Mouse (Mus musculus) lung, embryonic 14.5 days (tissue): ENCODE measurements at regions not wholly inside any gene's neighbourhood (a gene's known extent, or its start where the extent isn't known, plus 50 kb on each side); places are given as distances from the start of the nearest gene placed in this dataset.
A peak's percentile ranks its signal among the peaks of the same experiment; 100 is the strongest.

Experiments
- ATAC-seq: fragments of 200-750 bp; cut with Nextera tagmentation; 2 replicates; pipeline ENCODE4 v1.8.0; 2017; ENCODE audit warnings: mild to moderate bottlenecking, moderate TSS enrichment, moderate library complexity; ENCODE audit not compliant: insufficient read depth
- DNase-seq: peaks from one replicate; pipeline ENCODE4 v3.0.0-alpha.2; 2015
- H3K27ac ChIP-seq: fragments of 300-500 bp; sonication (generic); 2 replicates; pipeline ENCODE4 v1.5.1; 2014; ENCODE audit warnings: low read depth, mild to moderate bottlenecking, moderate library complexity
- H3K27me3 ChIP-seq: fragments of 300-500 bp; sonication (generic); 2 replicates; pipeline ENCODE4 v1.6.1; 2014; ENCODE audit warnings: low read length, control low read depth; ENCODE audit not compliant: insufficient read depth
- H3K36me3 ChIP-seq: fragments of 300-500 bp; sonication (generic); 2 replicates; pipeline ENCODE4 v1.6.1; 2014; ENCODE audit warnings: control low read depth; ENCODE audit not compliant: insufficient read depth
- H3K4me1 ChIP-seq: fragments of 300-500 bp; sonication (generic); 2 replicates; pipeline ENCODE4 v1.6.1; 2014; ENCODE audit warnings: antibody characterized with exemption, control low read depth; ENCODE audit not compliant: insufficient read depth
- H3K4me2 ChIP-seq: fragments of 300-500 bp; sonication (generic); 2 replicates; pipeline ENCODE4 v1.6.1; 2014; ENCODE audit warnings: mild to moderate bottlenecking
- H3K4me3 ChIP-seq: fragments of 300-500 bp; sonication (generic); 2 replicates; pipeline ENCODE4 v1.5.1; 2014; ENCODE audit warnings: low read depth, low read length
- H3K9ac ChIP-seq: fragments of 300-500 bp; sonication (generic); 2 replicates; pipeline ENCODE4 v1.6.1; 2014
- H3K9me3 ChIP-seq: fragments of 300-500 bp; sonication (generic); 2 replicates; pipeline ENCODE4 v1.6.1; 2016; ENCODE audit warnings: low read depth, low read length, control low read depth
- CTCF ChIP-seq: IDR thresholded peaks from 2 replicates; pipeline ENCODE4 v1.5.1; 2016; ENCODE audit warnings: antibody characterized with exemption, low read depth
- WGBS: fragments of 180-500 bp; shearing (Covaris S2); extraction: QIAGEN DNeasy Blood & Tissue Kit; methylation state at CpG from one replicate; pipeline ENCODE4 v1.1.7; 2014; 5-methylcytosine and 5-hydroxymethylcytosine counted together

GRCm38 (mm10) chr13:99742507-99742906 lies 158.4 kb downstream of the Cartpt start:
- Histone ChIP-seq H3K27ac (no peak overlapping the region), H3K4me1 (no peaks in the 10 kb centered on the region), H3K9ac (no peak overlapping the region), H3K36me3 (no peaks in the 10 kb centered on the region), H3K4me2 (no peak overlapping the region), H3K27me3 (no peaks in the 10 kb centered on the region), H3K4me3 (no peak overlapping the region), H3K9me3 (no peaks in the 10 kb centered on the region)
- DNase-seq (peak; percentile 15), ATAC-seq (no peak)
- 70% methylated on average over 2 of the region's 2 CpGs for WGBS
- no peak for TF ChIP-seq CTCF

GRCm38 (mm10) chr13:99741981-99742380 lies 158.9 kb downstream of the Cartpt start:
- 43% methylated on average over 2 of the region's 2 CpGs for WGBS
- no peaks in the 10 kb centered on the region for H3K9me3 ChIP-seq
- no peak for TF ChIP-seq CTCF
- H3K27me3 ChIP-seq, result no peaks in the 10 kb centered on the region
- H3K4me3 ChIP-seq, result no peak overlapping the region
- DNase-seq (peak; percentile 30), ATAC-seq (no peak)
- H3K36me3 ChIP-seq, result no peaks in the 10 kb centered on the region
- H3K27ac ChIP-seq, result no peak overlapping the region
- no peak overlapping the region for H3K9ac ChIP-seq
- no peaks in the 10 kb centered on the region for H3K4me1 ChIP-seq
- no peak overlapping the region for H3K4me2 ChIP-seq

GRCm38 (mm10) chr13:99739420-99739819 lies 161.5 kb downstream of the Cartpt start:
- TF ChIP-seq CTCF, result no peak
- Histone ChIP-seq H3K9ac (no peak overlapping the region), H3K4me1 (no peaks in the 10 kb centered on the region), H3K27ac (no peak overlapping the region), H3K36me3 (no peaks in the 10 kb centered on the region), H3K4me2 (no peak overlapping the region), H3K9me3 (no peaks in the 10 kb centered on the region), H3K27me3 (no peaks in the 10 kb centered on the region), H3K4me3 (no peak overlapping the region)
- no peak for DNase-seq
- no peak for ATAC-seq
- WGBS, result 63% methylated on average over 1 of the region's 1 CpGs

GRCm38 (mm10) chr13:99737271-99737670 lies 163.6 kb downstream of the Cartpt start:
- H3K4me2 ChIP-seq, result no peak overlapping the region
- H3K27ac ChIP-seq, result no peak overlapping the region
- TF ChIP-seq CTCF, result no peak
- no peaks in the 10 kb centered on the region for H3K36me3 ChIP-seq
- H3K27me3 ChIP-seq, result no peaks in the 10 kb centered on the region
- no peak for ATAC-seq
- no peaks in the 10 kb centered on the region for H3K4me1 ChIP-seq
- 68% methylated on average over 3 of the region's 3 CpGs for WGBS
- H3K9ac ChIP-seq, result no peak overlapping the region
- no peak overlapping the region for H3K4me3 ChIP-seq
- H3K9me3 ChIP-seq, result no peaks in the 10 kb centered on the region
- DNase-seq, result no peak

- Histone ChIP-seq H3K4me2 (no peak overlapping the region), H3K9me3 (no peaks in the 10 kb centered on the region), H3K9ac (no peak overlapping the region), H3K27ac (peak overlapping the region; percentile 10; the same call in 1 of the 2 replicates), H3K27me3 (no peaks in the 10 kb centered on the region), H3K4me1 (peaks cover 3% of the 10 kb centered on the region; the same call in 1 of the 2 replicates), H3K4me3 (no peak overlapping the region), H3K36me3 (no peaks in the 10 kb centered on the region)
- DNase-seq, result no peak
- TF ChIP-seq CTCF, result no peak
- 40% methylated on average over 5 of the region's 5 CpGs for WGBS
- ATAC-seq, result no peak
Observed at GRCm38 (mm10) chr13:99729145-99729544, 171.7 kb downstream of the Cartpt start.

- TF ChIP-seq CTCF, result no peak
Observed at GRCm38 (mm10) chr13:99724245-99724644, 176.6 kb downstream of the Cartpt start.

GRCm38 (mm10) chr13:99723237-99723981 lies 177.5 kb downstream of the Cartpt start:
- H3K36me3 ChIP-seq, result no peaks in the 10 kb centered on the region
- DNase-seq, result no peak
- H3K4me3 ChIP-seq, result no peak overlapping the region
- H3K4me1 ChIP-seq, result no peaks in the 10 kb centered on the region
- no peak overlapping the region for H3K9ac ChIP-seq
- no peaks in the 10 kb centered on the region for H3K9me3 ChIP-seq
- TF ChIP-seq CTCF, result no peak
- no peak overlapping the region for H3K27ac ChIP-seq
- WGBS, result 67% methylated on average over 5 of the region's 5 CpGs
- H3K27me3 ChIP-seq, result no peaks in the 10 kb centered on the region
- H3K4me2 ChIP-seq, result no peak overlapping the region
- no peak for ATAC-seq

More at GRCm38 (mm10) chr13:99724245-99724644, 176.6 kb downstream of the Cartpt start:
- DNase-seq (no peak), ATAC-seq (no peak)
- H3K9ac ChIP-seq, result no peak overlapping the region
- WGBS, result 57% methylated on average over 7 of the region's 7 CpGs
- peaks cover 3% of the 10 kb centered on the region; the same call in 1 of the 2 replicates for H3K4me1 ChIP-seq
- H3K27me3 ChIP-seq, result no peaks in the 10 kb centered on the region
- no peak overlapping the region for H3K4me3 ChIP-seq
- no peak overlapping the region for H3K4me2 ChIP-seq
- no peaks in the 10 kb centered on the region for H3K9me3 ChIP-seq
- no peak overlapping the region for H3K27ac ChIP-seq
- H3K36me3 ChIP-seq, result no peaks in the 10 kb centered on the region
